Mouse (Mus musculus) testis, adult 2 months (tissue): Measurements from ENCODE around the gene Zfp804b.

Experiments
- CTCF ChIP-seq: fragments of 200-500 bp; IDR thresholded peaks from 2 replicates; pipeline ENCODE4 v1.5.1; 2012; ENCODE audit warnings: low read depth, mild to moderate bottlenecking, inconsistent platforms, low read length, moderate library complexity; ENCODE audit not compliant: control insufficient read depth, insufficient read depth, insufficient replicate concordance
- POLR2A ChIP-seq: fragments of 200-500 bp; IDR thresholded peaks from 2 replicates; pipeline ENCODE4 v1.6.1; 2012; ENCODE audit warnings: low read depth, mild to moderate bottlenecking, inconsistent platforms, low read length, moderate library complexity; ENCODE audit not compliant: control insufficient read depth

- no peak for TF ChIP-seq CTCF
- no peak for TF ChIP-seq POLR2A
Observed at GRCm38 (mm10) chr5:7325594-7325993, 19.0 kb downstream of the Zfp804b start.
